Mouse (Mus musculus) T-helper 1 cell (primary cell): ENCODE results near the gene Nprl2.

ENCODE experiments used
- in situ Hi-C: fragments of 300-600 bp; cut with MboI, MseI; formaldehyde crosslinking; loops from one replicate; pipeline ENCODE4 v1.15.1; 2025; ENCODE audit warnings: high pct_unique_total_duplicates

Gene Nprl2

GRCm38 (mm10) chr9:107552690-107553393 is 10.8 kb downstream of the Nprl2 start:
- in situ Hi-C loops: loop anchor here (10.0 to 25.0 kb wide), 2 partner anchors 658 to 1366 kb away; partner anchors contain the start of genes Manf and Ppm1m

DNA sequence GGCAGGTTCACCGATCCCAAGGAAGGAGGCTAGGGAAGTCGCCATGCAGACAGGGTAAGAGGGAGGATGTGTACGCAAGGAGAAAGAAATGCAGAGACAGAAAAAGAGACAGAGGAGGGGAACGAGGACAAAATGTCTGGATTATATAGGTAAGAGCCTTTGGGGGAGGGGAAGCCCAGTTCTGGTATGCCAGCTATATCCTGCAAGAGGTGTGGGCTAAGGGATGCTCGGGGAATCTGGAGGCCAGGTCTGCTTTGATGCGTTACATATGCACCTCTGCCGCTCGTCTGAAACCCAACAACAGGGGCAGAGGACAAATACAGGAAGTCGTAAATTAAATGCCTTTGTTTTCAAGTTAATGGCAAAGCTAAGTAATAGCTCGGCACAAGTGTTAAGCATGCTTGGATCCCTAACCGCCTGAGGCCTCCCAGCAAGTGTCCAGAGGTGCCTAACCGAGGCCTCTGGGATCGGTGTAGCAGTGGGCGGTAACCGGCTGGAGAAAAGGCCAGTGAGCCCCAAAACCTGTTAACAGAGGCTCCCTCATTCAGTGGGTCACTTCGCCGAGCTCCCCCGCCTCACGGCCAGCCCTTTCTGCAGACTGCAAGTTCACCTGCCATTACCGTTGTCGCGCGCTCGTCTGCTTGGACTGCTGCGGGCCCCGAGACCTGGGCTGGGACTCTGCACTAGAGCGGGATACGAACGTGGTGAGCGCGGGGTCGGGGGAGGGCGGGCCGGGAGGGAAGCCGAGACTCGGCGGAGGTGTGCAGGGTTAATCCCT is 11.7 kb downstream of the Nprl2 start:
- in situ Hi-C loops: loop anchor here (10.0 to 25.0 kb wide), 2 partner anchors 659 to 1366 kb away; partner anchors contain the start of genes Manf and Ppm1m

DNA sequence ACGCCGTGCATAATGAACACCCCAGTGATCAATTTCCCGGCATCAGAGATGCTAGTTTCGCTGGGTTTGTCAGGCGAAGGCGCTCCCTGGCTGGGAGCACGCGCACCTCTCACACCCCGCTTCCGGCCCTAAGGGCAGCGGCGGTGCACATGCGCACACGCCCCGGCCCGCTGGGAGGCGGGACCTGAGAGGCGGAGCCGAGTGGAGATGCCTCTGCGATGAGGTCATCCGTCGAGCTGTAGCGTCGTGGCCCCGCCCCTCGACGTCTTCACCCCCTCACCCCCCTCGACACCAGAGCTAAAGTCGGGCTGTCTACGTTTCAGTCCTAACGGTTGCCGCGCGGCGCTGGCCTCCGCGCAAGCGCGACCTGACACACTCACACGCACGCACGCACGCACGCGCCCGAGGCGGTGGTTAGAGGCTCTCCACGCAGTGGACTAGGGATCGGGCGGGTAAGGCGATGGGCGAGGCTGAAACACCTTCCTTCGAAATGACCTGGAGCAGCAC is 12.3 kb downstream of the Nprl2 start:
- in situ Hi-C loops: loop anchor here (10.0 to 25.0 kb wide), 2 partner anchors 660 to 1367 kb away; partner anchors contain the start of genes Manf and Ppm1m

- in situ Hi-C loops: loop anchor here (10.0 to 25.0 kb wide), 2 partner anchors 660 to 1368 kb away; partner anchors contain the start of genes Manf and Ppm1m
These were observed 13.0 kb downstream of the Nprl2 start for GRCm38 (mm10) chr9:107555031-107555457.

DNA sequence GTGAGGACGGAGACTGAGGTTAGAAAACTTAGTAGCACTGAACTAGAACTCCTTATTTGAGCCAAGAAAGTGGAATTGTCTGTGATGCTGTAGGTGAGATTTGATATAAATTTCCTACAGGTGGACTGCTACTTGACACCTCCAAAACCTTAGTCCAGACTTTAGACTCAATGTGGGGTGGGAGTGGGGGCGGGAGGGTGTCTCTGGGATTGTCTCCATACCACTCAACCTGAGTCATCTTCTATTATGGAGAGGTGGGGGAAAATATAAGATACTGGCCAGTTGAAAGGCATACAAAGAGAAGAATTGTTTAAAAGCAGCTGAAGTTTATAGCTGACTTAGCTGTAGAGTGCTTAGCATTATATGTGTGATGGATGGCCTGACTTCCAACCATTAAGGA is 13.7 kb downstream of the Nprl2 start:
- in situ Hi-C loops: loop anchor here (10.0 to 25.0 kb wide), 2 partner anchors 661 to 1368 kb away; partner anchors contain the start of genes Manf and Ppm1m

DNA sequence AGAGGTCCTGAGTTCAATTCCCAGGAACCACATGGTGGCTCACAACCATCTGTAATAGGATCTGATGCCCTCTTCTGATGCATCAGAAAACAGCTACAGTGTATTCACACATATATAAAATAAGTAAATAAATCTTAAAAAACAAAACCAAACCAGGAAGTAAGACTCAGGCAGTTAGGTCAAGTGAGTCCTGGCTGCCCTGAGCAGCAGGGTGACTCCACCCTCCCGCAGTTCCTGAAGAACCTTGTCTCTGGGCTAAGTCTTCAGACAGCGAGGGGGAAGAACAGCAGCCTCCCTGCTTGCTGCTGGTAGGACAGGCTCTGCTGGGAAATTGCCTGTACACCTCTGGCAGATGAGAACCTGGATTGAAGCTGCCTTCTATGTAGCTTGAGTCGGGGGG is 14.3 kb downstream of the Nprl2 start:
- in situ Hi-C loops: loop anchor here (10.0 to 25.0 kb wide), 2 partner anchors 662 to 1369 kb away; partner anchors contain the start of genes Manf and Ppm1m

- in situ Hi-C loops: loop anchor here (25.0 kb wide), 1 partner anchor 1376 kb away; the partner anchor contains the start of gene Ppm1m
These were observed 21.1 kb downstream of the Nprl2 start, which contains the start of gene Tusc2 for GRCm38 (mm10) chr9:107563029-107563581. Gene Tusc2 (plus strand): TSS chr9:107563255.

GRCm38 (mm10) chr9:107565556-107565955 is 23.5 kb downstream of the Nprl2 start:
- in situ Hi-C loops: loop anchor here (25.0 kb wide), 1 partner anchor 1378 kb away; the partner anchor contains the start of gene Ppm1m

- in situ Hi-C loops: loop anchor here (25.0 kb wide), 1 partner anchor 1379 kb away; the partner anchor contains the start of gene Ppm1m
These were observed 24.1 kb downstream of the Nprl2 start for GRCm38 (mm10) chr9:107566041-107566709.

- in situ Hi-C loops: loop anchor here (25.0 kb wide), 1 partner anchor 1380 kb away; the partner anchor contains the start of gene Ppm1m
These were observed 24.8 kb downstream of the Nprl2 start for GRCm38 (mm10) chr9:107566855-107567254.

DNA sequence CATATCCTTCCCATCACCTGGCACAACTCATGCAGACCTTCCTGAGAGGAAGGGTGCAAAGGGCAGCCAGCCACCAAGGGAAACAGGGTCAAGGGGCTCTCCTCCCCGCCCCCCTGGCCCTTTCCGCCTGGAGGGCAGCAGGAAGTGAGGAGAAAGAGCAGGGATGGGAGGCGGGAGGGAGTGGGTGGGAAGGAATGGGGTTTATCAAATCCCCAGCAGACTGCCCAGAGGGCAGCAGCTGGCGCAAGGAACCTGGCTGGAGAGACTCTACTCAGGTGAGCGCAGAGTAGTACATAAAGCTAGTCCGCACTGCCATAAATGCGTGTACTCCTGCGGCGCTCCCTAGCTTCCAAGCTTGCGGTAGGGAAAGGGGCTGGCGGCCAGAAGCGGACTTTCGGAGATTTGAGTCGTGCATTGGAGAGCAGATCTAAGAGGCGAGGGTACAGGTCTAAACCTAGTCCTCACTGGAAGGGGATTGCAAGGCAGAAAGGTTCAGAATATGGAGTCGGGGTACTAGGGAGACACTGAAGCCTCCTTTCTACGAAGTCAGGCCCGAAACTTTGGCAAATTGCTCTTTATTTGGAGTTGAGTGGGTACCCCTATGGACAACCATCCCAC is 25.8 kb downstream of the Nprl2 start, which contains the start of gene Hyal2:
Gene Hyal2 (plus strand): TSS at position 244 of the 618 bp plus-strand sequence.
- in situ Hi-C loops: loop anchor here (25.0 kb wide), 1 partner anchor 1381 kb away; the partner anchor contains the start of gene Ppm1m

DNA sequence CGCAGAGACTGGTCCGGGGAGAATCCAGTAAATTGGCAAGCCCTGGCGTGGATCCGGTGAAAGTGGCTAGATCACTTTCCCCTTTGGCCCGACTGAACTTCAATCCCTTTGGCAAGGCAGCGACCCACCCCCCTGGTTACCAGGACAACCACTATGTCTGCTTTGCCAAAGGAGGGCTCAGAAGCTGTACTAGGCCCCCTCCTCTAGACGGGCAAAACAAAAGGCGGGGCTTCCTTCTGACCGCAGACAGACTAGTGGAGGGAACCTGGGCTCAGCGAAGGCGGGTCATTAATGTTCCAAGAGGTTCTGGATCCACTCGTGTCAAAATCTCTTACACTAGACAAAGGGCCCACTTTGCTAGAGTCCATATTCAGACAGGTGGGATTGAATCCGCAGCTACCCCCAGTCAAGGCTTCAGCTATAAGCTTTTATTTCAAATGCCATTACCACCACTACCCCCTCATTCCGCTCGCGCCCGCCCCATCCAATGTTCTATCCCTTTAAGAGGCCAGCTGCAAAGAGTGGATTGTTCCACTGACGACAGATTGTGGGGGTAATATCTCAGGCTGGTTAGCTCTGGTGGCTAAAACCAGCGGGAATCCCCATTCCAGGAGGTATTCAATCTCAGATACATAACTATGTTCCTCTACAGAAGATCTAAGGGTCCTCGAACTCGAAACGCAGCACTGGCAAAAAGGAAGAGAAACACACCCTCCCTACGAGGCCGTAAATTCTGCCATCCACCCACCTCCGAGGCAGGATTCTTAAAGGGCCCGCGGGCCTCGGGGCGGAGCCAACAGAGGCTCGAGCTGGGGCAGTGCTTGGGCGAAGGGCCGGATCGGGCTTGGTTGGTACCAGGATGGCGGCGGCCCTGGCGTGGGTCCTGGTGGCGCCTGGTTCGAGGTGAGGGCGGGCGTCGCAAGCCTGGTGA is 26.6 kb downstream of the Nprl2 start:
- in situ Hi-C loops: loop anchor here (25.0 kb wide), 1 partner anchor 1381 kb away; the partner anchor contains the start of gene Ppm1m

DNA sequence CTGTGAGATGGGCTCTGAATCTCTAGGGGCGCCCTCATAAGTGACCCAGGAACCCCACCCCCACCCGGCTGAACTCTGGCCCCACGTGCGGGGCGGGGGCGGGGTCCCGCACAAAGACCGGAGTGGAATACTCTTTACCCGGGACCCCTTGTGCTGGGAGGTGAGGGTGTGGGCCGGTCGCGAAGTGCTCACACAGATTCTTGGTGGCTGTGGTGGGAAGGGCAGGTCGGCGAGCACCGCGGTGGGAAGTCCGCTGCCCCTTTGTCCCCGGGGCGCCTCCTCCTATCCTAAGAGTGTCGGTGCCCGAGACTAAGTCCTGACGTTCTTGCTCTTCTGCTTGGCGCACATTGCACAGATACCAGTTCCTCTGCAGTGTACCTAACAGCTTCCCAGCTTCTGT is 27.2 kb downstream of the Nprl2 start:
- in situ Hi-C loops: loop anchor here (25.0 kb wide), 1 partner anchor 1382 kb away; the partner anchor contains the start of gene Ppm1m

- in situ Hi-C loops: loop anchor here (25.0 kb wide), 1 partner anchor 1383 kb away; the partner anchor contains the start of gene Ppm1m
These were observed 28.0 kb downstream of the Nprl2 start for GRCm38 (mm10) chr9:107570016-107570415.

DNA sequence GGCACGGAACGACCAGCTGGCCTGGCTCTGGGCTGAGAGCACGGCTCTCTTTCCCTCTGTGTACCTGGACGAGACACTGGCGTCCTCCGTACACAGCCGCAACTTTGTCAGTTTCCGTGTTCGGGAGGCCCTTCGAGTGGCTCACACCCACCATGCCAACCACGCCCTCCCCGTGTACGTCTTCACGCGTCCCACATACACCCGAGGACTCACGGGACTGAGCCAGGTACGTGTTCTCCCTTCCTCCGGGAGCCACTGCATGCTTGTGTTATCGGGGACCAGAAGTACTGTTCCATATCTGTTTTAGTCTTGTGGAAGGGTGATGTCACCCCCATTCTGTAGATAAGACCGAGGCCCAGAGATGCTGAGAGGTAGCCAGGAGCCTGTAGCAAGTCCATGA is 28.8 kb downstream of the Nprl2 start:
- in situ Hi-C loops: loop anchor here (25.0 kb wide), 1 partner anchor 1384 kb away; the partner anchor contains the start of gene Ppm1m

DNA sequence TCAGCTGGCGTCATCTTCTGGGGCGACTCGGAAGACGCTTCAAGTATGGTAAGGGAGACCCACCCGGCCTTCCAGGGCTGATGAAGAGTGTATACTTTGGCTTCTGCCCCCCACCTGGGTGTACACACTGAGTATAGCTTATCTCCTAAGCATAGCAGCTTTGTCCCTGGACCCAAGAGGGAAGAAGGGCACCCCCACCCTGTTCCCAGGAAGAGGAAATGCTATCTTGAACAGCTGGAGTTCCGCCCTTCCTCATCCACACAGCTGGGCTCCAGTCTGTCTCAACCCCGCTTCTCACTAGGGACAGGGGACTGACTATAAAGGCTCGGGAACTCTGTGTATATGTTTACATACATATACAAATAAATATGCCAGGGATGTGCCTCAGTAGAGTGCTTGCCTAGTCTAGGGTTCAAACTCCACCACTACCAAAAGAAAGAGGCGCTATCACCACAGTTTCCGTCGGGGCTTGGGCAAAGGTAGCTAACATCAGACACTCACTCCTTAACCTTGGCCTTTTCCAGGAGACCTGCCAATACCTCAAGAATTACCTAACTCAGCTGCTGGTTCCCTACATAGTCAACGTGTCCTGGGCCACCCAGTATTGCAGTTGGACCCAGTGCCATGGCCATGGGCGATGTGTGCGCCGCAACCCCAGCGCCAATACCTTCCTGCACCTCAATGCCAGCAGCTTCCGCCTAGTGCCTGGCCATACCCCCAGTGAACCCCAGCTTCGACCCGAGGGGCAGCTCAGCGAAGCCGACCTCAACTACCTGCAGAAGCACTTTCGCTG is 29.7 kb downstream of the Nprl2 start:
- in situ Hi-C loops: loop anchor here (25.0 kb wide), 1 partner anchor 1384 kb away; the partner anchor contains the start of gene Ppm1m

DNA sequence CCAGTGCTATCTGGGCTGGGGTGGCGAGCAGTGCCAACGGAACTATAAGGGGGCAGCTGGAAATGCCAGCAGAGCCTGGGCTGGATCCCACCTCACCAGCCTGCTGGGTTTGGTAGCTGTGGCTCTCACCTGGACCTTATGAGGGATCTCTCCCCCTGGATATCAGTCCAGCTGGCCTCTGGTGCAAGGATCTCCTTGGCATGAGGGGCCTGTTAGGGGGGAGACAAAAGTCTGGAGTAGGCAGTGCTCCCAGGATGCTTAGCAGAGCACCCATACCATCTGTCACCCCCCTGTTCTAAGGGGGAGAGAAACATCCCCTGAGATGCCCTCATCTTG is 30.3 kb downstream of the Nprl2 start:
- in situ Hi-C loops: loop anchor here (25.0 kb wide), 1 partner anchor 1385 kb away; the partner anchor contains the start of gene Ppm1m

DNA sequence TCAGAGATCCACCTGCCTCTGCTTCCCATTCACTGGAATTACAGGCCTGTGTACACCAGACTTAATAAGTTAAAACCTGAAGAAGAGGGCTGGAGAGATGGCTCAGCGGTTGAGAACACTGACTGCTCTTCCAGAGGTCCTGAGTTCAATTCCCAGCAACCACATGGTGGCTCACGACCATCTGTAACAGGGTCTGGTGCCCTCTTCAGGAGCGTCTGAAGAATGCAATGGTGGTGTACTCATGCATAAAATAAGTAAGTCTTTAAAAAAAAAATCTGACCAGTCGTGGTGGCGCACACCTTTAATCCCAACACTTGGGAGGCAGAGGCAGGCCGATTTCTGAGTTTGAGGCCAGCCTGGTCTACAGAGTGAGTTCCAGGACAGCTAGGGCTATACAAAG is 31.7 kb downstream of the Nprl2 start:
- in situ Hi-C loops: loop anchor here (25.0 kb wide), 1 partner anchor 1386 kb away; the partner anchor contains the start of gene Ppm1m
